Mouse (Mus musculus) kidney, adult 2 months (tissue): ENCODE measurements around the gene Asb5. TPM values are rescaled to one million over a fixed set of nuclear protein-coding genes. Genes with fewer than 3 reads are reported as not detected.
"Not testable (repeated sequence)": the region's sequence is repeated elsewhere in the genome, so short reads cannot be mapped to it uniquely, and the experiment has no call there.

Experiments used
- DNase-seq: peaks from one replicate; pipeline ENCODE4 v3.0.0; 2021
- H3K27ac ChIP-seq: fragments of 200-500 bp; 2 replicates; pipeline ENCODE4 v1.5.1; 2012; ENCODE audit warnings: low read depth, low read length, control low read depth, inconsistent platforms; ENCODE audit not compliant: insufficient read depth
- H3K27me3 ChIP-seq: fragments of 200-500 bp; replicated peaks from 2 replicates; pipeline ENCODE4 v1.6.1; 2012; ENCODE audit warnings: mild to moderate bottlenecking, moderate library complexity, low read length, inconsistent platforms; ENCODE audit not compliant: control insufficient read depth, insufficient read depth
- H3K36me3 ChIP-seq: fragments of 200-500 bp; 2 replicates; pipeline ENCODE4 v1.6.1; 2012; ENCODE audit warnings: mild to moderate bottlenecking, moderate library complexity, low read length, inconsistent platforms; ENCODE audit not compliant: control insufficient read depth, insufficient read depth
- H3K4me1 ChIP-seq: fragments of 200-500 bp; 2 replicates; pipeline ENCODE4 v1.6.1; 2011; ENCODE audit warnings: low read length; ENCODE audit not compliant: control insufficient read depth, insufficient read depth
- H3K4me3 ChIP-seq: fragments of 200-500 bp; 2 replicates; pipeline ENCODE4 v1.5.1; 2011; ENCODE audit warnings: mild to moderate bottlenecking, low read depth, low read length, control low read depth; ENCODE audit not compliant: insufficient read depth
- CTCF ChIP-seq: fragments of 200-500 bp; conservative IDR thresholded peaks from 2 replicates; pipeline ENCODE4 v1.5.1; 2011; ENCODE audit warnings: low read depth, mild to moderate bottlenecking, control low read depth, low read length, moderate library complexity, mixed read lengths; ENCODE audit not compliant: insufficient read depth, insufficient read length
- POLR2A ChIP-seq: fragments of 200-500 bp; IDR thresholded peaks from one replicate; pipeline ENCODE4 v1.6.1; 2011; ENCODE audit warnings: low read depth, low read length, control low read depth
- WGBS: fragments of 180-500 bp; shearing (Covaris S2); methylation state at CpG from one replicate; pipeline ENCODE4 v1.1.7; 2018; 5-methylcytosine and 5-hydroxymethylcytosine counted together
- polyA plus RNA-seq: library from polyadenylated mRNA; depleted of rRNA; stranded (reverse); fragments of >200 nt; gene quantifications from 2 replicates; pipeline ENCODE4 v1.2.3, GENCODE M21; 2012

Gene Asb5
- polyA plus RNA-seq, 1 experiment: 2.9 TPM

DNA sequence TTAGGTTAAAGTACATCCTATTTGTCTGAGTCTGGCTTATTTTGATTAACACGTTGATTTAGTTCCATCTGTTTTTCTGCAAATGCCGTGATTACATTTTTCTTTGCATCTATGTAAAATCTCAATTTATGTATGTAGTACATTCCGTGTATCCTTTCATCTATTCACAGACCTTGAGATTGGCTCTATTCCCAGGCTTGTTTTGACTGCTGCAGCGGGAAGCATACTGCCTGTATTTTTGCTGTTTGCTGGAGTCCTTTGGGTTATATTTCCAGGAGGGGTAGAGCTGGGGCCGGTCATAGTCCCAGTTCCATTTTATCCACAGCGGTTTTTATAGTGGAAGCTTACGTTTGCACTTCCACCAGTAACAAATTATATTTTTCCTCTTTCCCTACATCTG, 26.3 kb upstream of the Asb5 start:
- Histone ChIP-seq H3K36me3 (no peaks in the 10 kb centered on the region), H3K27me3 (peaks cover 1% of the 10 kb centered on the region; the same call in 1 of the 2 replicates), H3K4me3 (no peak overlapping the region), H3K27ac (no peak overlapping the region), H3K4me1 (no peaks in the 10 kb centered on the region)
- TF ChIP-seq POLR2A (no peak), CTCF (no peak)
- 59% methylated on average over 7 of the region's 7 CpGs for WGBS
- no peak for DNase-seq

- Histone ChIP-seq H3K27ac (no peak overlapping the region), H3K36me3 (no peaks in the 10 kb centered on the region), H3K4me3 (no peak overlapping the region), H3K27me3 (peaks cover 1% of the 10 kb centered on the region; the same call in 1 of the 2 replicates), H3K4me1 (no peaks in the 10 kb centered on the region)
- DNase-seq: no peak
- WGBS: 38% methylated on average over 2 of the region's 2 CpGs
- no peak for TF ChIP-seq POLR2A
- no peak for TF ChIP-seq CTCF
Observed at GRCm38 (mm10) chr8:54505060-54505459, 24.3 kb upstream of the Asb5 start.

GRCm38 (mm10) chr8:54507428-54508095, 21.8 kb upstream of the Asb5 start:
- Histone ChIP-seq H3K36me3 (no peaks in the 10 kb centered on the region), H3K4me3 (no peak overlapping the region), H3K27me3 (peaks cover 1% of the 10 kb centered on the region; the same call in 1 of the 2 replicates), H3K27ac (no peak overlapping the region), H3K4me1 (no peaks in the 10 kb centered on the region)
- TF ChIP-seq POLR2A (no peak), CTCF (0 out of 2 replicates have a peak, but pooled peaks have one; percentile 19)
- peak; percentile 80 for DNase-seq
- 26% methylated on average over 6 of the region's 6 CpGs for WGBS

- no peaks in the 10 kb centered on the region for H3K4me1 ChIP-seq
- TF ChIP-seq POLR2A: no peak
- TF ChIP-seq CTCF: no peak
- no peaks in the 10 kb centered on the region for H3K36me3 ChIP-seq
- H3K4me3 ChIP-seq: no peak overlapping the region
- DNase-seq: no peak
- H3K27me3 ChIP-seq: peaks cover 1% of the 10 kb centered on the region; the same call in 1 of the 2 replicates
- 4% methylated on average over 1 of the region's 1 CpGs for WGBS
- no peak overlapping the region for H3K27ac ChIP-seq
Observed at GRCm38 (mm10) chr8:54508096-54508456, 21.3 kb upstream of the Asb5 start.

GRCm38 (mm10) chr8:54508814-54509213, 20.6 kb upstream of the Asb5 start:
- DNase-seq: no peak
- H3K27ac ChIP-seq: no peak overlapping the region
- H3K36me3 ChIP-seq: no peaks in the 10 kb centered on the region
- TF ChIP-seq CTCF (no peak), POLR2A (no peak)
- H3K4me1 ChIP-seq: no peaks in the 10 kb centered on the region
- peaks cover 1% of the 10 kb centered on the region; the same call in 1 of the 2 replicates for H3K27me3 ChIP-seq
- WGBS: 6% methylated on average over 10 of the region's 11 CpGs
- no peak overlapping the region for H3K4me3 ChIP-seq

DNA sequence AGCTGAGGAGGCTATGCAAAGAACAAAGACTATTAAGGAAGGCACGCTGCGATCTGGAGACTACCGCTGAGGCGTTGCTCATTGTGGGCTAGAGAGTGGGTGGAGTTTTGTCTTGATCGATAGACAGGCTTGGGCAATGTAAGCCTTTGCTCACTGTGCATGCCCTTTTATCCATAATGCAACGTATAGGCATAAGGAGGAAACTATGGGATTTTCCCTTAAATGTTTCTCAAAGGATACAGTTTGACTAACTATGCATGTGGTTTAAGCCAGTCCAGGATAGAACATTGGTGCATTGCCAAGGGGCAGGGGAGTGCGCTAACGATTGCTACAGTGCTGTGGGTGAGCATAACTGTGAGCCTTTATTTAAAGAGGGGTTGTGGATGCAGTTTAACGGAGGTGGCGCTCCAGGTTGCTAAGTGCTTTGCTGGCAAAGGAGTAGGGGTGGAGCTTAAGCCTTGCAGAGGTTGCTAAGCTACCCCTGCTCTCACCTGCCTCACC, 20.1 kb upstream of the Asb5 start:
- H3K4me1 ChIP-seq: no peaks in the 10 kb centered on the region
- 5% methylated on average over 10 of the region's 10 CpGs for WGBS
- no peak overlapping the region for H3K27ac ChIP-seq
- DNase-seq: peak; percentile 28
- peaks cover 1% of the 10 kb centered on the region; the same call in 1 of the 2 replicates for H3K27me3 ChIP-seq
- 0 out of 2 replicates have a peak overlapping the region, but pooled peaks have one; percentile 9 for H3K4me3 ChIP-seq
- no peak for TF ChIP-seq POLR2A
- TF ChIP-seq CTCF: no peak; the same call in 1 of the 2 replicates
- H3K36me3 ChIP-seq: no peaks in the 10 kb centered on the region

DNA sequence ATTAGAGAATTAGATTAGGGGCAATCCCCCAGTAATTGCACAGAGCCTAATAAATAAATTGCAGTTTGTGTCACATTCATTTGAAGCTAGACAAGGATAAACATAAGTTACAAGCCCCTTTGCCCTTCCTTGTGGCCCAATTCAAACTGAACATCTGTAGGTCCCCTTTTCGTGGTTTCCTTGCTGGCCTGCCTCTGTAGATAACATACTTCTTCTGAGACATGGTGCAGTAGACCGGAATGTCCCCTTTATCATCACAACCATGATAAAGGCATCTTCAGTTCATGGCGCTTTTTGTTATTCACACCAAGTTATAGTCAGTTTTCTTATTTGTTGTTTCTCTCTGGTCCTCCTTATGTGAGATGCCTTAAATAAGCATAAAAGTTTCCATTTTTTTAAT, 17.6 kb upstream of the Asb5 start:
- DNase-seq: no peak
- Histone ChIP-seq H3K27me3 (peaks cover 1% of the 10 kb centered on the region; the same call in 1 of the 2 replicates), H3K27ac (no peak overlapping the region), H3K4me1 (no peaks in the 10 kb centered on the region), H3K4me3 (no peak overlapping the region), H3K36me3 (no peaks in the 10 kb centered on the region; the same call in 1 of the 2 replicates)
- no peak for TF ChIP-seq POLR2A
- TF ChIP-seq CTCF: no peak
- WGBS: 81% methylated on average over 3 of the region's 3 CpGs

DNA sequence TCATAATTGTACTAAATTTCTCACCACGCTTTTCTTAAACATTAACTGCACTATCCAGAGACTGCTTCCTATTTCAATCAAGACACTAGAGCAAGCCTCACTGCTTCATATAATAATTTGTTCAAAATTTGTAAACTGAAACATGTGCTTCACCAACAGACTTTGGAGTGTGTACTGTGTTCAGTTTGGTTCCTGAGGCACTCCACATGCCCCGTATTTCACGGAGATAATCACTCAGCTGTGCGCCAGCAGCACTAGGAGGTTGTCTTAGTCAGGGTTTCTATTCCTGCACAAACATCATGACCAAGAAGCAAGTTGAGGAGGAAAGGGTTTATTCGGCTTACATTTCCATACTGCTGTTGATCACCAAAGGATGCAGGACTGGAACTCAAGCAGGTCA, 17.2 kb upstream of the Asb5 start:
- not testable (repeated sequence) for H3K27me3 ChIP-seq, H3K4me3 ChIP-seq, H3K36me3 ChIP-seq, DNase-seq, H3K4me1 ChIP-seq, H3K27ac ChIP-seq
- WGBS: 72% methylated on average over 5 of the region's 5 CpGs
